Mouse (Mus musculus) midbrain, embryonic 12.5 days (tissue): ENCODE data around the gene Cmah. TPM values are rescaled to one million over a fixed set of nuclear protein-coding genes. Genes with fewer than 3 reads are reported as not detected.

Source experiments
- ATAC-seq: fragments of 200-750 bp; cut with Nextera tagmentation; 2 replicates; pipeline ENCODE4 v1.8.0; 2017; ENCODE audit warnings: low read depth, moderate TSS enrichment, moderate library complexity; ENCODE audit not compliant: low FRiP score
- H3K27ac ChIP-seq: fragments of 300-500 bp; sonication (generic); replicated peaks from 2 replicates; pipeline ENCODE4 v1.5.1; 2016; ENCODE audit warnings: mild to moderate bottlenecking
- H3K27me3 ChIP-seq: fragments of 300-500 bp; sonication (generic); 2 replicates; pipeline ENCODE4 v1.6.1; 2016; ENCODE audit warnings: mild to moderate bottlenecking
- H3K36me3 ChIP-seq: fragments of 300-500 bp; sonication (generic); 2 replicates; pipeline ENCODE4 v1.6.1; 2016
- H3K4me1 ChIP-seq: fragments of 300-500 bp; sonication (generic); 2 replicates; pipeline ENCODE4 v1.6.1; 2016
- H3K4me2 ChIP-seq: fragments of 300-500 bp; sonication (generic); replicated peaks from 2 replicates; pipeline ENCODE4 v1.6.1; 2016; ENCODE audit warnings: mild to moderate bottlenecking, moderate library complexity
- H3K4me3 ChIP-seq: fragments of 300-500 bp; sonication (generic); 2 replicates; pipeline ENCODE4 v1.5.1; 2016; ENCODE audit warnings: mild to moderate bottlenecking
- H3K9ac ChIP-seq: fragments of 300-500 bp; sonication (generic); replicated peaks from 2 replicates; pipeline ENCODE4 v1.6.1; 2016; ENCODE audit warnings: mild to moderate bottlenecking, moderate library complexity
- H3K9me3 ChIP-seq: fragments of 300-500 bp; sonication (generic); 2 replicates; pipeline ENCODE4 v1.6.1; 2016; ENCODE audit warnings: mild to moderate bottlenecking
- WGBS: fragments of 180-500 bp; shearing (Covaris S2); methylation state at CpG from one replicate; pipeline ENCODE4 v1.1.7; 2016; 5-methylcytosine and 5-hydroxymethylcytosine counted together
- polyA plus RNA-seq: library from polyadenylated mRNA; unstranded; fragments of >200 nt; fragmentation: Nextera tagmentation; extraction: Ambion mirVana; gene quantifications from 2 replicates; pipeline ENCODE4 v1.2.1, GENCODE M21; 2016

The Cmah gene
- polyA plus RNA-seq, 1 experiment from 2014 or later: 0.36 TPM

DNA sequence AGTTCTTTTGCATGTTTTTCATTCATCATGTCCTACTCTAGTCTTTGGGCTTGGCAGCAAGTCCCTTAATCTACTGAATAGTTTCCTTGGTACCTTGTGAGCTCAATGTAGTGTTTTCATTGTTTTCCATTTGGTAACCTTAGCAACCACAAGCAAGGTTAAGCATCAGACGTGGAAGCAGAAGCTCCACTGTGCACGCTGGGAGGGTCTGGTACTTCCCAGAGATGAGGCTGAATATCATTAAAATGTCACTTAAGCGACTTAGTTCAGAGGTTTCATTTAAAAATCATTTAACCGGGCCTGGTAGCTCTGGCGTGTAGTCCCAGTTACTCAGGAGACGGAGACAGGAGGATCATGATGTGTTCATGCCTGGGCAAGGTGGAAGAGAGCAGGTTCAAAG lies 5.9 kb upstream of the Cmah start:
- 56% methylated on average over 6 of the region's 6 CpGs for WGBS
- H3K27ac ChIP-seq: no peak overlapping the region
- 0 out of 2 replicates have a peak, but pooled peaks cover 3% of the 10 kb centered on the region for H3K4me1 ChIP-seq
- H3K9me3 ChIP-seq: no peaks in the 10 kb centered on the region
- no peaks in the 10 kb centered on the region for H3K27me3 ChIP-seq
- no peak overlapping the region for H3K4me3 ChIP-seq
- H3K9ac ChIP-seq: no peak overlapping the region
- H3K36me3 ChIP-seq: no peaks in the 10 kb centered on the region
- no peak overlapping the region for H3K4me2 ChIP-seq
- no peak for ATAC-seq

- Histone ChIP-seq H3K27ac (no peak overlapping the region), H3K36me3 (no peaks in the 10 kb centered on the region), H3K4me2 (no peak overlapping the region), H3K9me3 (no peaks in the 10 kb centered on the region), H3K9ac (no peak overlapping the region), H3K4me1 (no peaks in the 10 kb centered on the region), H3K27me3 (no peaks in the 10 kb centered on the region), H3K4me3 (no peak overlapping the region)
- WGBS: 89% methylated on average over 9 of the region's 9 CpGs
- no peak for ATAC-seq
These were observed 1.0 kb downstream of the Cmah start for GRCm38 (mm10) chr13:24328036-24328817.

DNA sequence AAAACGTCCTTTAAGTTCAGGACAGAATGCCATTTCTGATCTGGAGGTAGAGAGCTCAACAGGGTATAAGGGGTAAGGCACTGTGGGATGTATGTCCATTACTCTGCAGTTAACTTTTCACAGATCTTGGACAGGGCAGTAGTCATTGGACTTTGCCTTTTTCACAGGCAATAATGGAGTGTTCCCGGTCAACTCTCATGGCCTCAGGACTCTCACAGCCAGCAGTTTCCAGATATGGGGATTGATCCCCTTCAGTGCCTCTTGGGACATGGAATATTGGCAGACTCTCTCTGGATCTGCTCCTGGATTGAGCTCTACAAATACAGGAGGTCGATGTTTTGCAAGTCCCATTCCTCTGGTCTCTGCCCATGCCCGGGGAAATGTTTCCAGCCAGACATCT lies 2.9 kb downstream of the Cmah start:
- Histone ChIP-seq H3K9me3 (no peaks in the 10 kb centered on the region), H3K27me3 (no peaks in the 10 kb centered on the region), H3K4me3 (no peak overlapping the region), H3K9ac (no peak overlapping the region), H3K4me1 (no peaks in the 10 kb centered on the region), H3K27ac (no peak overlapping the region), H3K4me2 (no peak overlapping the region), H3K36me3 (no peaks in the 10 kb centered on the region)
- ATAC-seq: no peak
- WGBS: 77% methylated on average over 4 of the region's 4 CpGs

- no peaks in the 10 kb centered on the region for H3K36me3 ChIP-seq
- H3K27ac ChIP-seq: no peak overlapping the region
- no peak overlapping the region for H3K4me3 ChIP-seq
- ATAC-seq: no peak
- no peaks in the 10 kb centered on the region for H3K27me3 ChIP-seq
- H3K9me3 ChIP-seq: no peaks in the 10 kb centered on the region
- no peak overlapping the region for H3K4me2 ChIP-seq
- no peaks in the 10 kb centered on the region for H3K4me1 ChIP-seq
- WGBS: 79% methylated on average over 7 of the region's 7 CpGs
- no peak overlapping the region for H3K9ac ChIP-seq
These were observed 3.8 kb downstream of the Cmah start for GRCm38 (mm10) chr13:24330836-24331523.

- WGBS: 70% methylated on average over 3 of the region's 3 CpGs
- Histone ChIP-seq H3K27ac (no peak overlapping the region), H3K4me2 (no peak overlapping the region), H3K4me3 (no peak overlapping the region), H3K27me3 (no peaks in the 10 kb centered on the region), H3K36me3 (no peaks in the 10 kb centered on the region), H3K9ac (no peak overlapping the region), H3K9me3 (no peaks in the 10 kb centered on the region), H3K4me1 (no peaks in the 10 kb centered on the region)
- ATAC-seq: no peak
These were observed 5.3 kb downstream of the Cmah start for GRCm38 (mm10) chr13:24332537-24332936.

DNA sequence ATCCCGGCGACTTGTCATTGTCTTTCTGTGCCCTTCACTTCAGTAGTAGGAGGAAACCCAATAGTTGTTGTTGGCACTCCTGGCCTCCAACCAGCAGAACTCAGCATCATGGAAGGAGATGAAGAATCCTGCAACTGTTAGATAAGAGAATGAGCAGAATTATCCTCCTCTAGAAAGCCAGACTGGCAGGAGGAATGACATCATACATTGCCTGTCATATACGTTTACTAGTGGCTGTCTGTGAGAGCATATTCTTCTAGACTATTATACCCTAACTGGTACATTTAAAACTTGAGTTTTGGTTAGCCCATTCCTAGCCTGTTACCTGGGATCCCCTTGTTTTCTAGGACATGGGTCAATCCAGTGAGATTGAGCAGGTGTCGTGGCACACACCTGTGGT lies 9.6 kb downstream of the Cmah start:
- Histone ChIP-seq H3K9ac (no peak overlapping the region), H3K27ac (no peak overlapping the region), H3K4me2 (no peak overlapping the region), H3K4me1 (no peaks in the 10 kb centered on the region), H3K4me3 (no peak overlapping the region), H3K27me3 (no peaks in the 10 kb centered on the region), H3K9me3 (no peaks in the 10 kb centered on the region), H3K36me3 (no peaks in the 10 kb centered on the region)
- 85% methylated on average over 4 of the region's 4 CpGs for WGBS
- no peak for ATAC-seq

GRCm38 (mm10) chr13:24337874-24338273 lies 10.7 kb downstream of the Cmah start:
- Histone ChIP-seq H3K4me2 (no peak overlapping the region), H3K9ac (no peak overlapping the region), H3K9me3 (no peaks in the 10 kb centered on the region), H3K27ac (no peak overlapping the region), H3K4me1 (no peaks in the 10 kb centered on the region), H3K36me3 (no peaks in the 10 kb centered on the region), H3K4me3 (no peak overlapping the region), H3K27me3 (no peaks in the 10 kb centered on the region)
- no peak for ATAC-seq
- WGBS: 50% methylated on average over 3 of the region's 3 CpGs

DNA sequence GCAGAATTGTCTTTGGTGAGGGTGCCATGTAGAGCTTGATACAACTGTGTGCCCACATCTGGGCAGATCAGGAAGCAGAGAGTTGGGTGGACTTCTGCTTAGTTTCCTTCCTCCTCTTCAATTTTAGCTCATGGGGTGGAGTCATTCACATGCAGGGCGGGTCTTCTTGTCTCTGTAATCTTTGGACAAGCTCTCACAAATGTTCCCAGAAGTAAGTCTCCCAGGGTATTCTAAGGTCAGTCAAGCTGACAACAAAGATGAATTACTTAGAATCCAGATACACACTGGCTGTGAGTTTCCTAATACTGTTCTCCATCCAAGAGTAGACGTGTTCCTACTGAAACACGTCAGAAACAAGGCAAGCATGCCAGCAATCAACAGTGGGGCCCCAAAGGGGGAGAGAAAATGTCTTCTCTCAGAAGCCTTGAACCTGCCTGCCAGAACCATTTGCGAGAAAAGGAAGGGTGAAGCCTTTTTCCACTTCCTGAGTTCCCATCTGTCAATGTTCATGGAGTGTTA lies 11.2 kb downstream of the Cmah start:
- H3K9ac ChIP-seq: no peak overlapping the region
- H3K27ac ChIP-seq: no peak overlapping the region
- no peak overlapping the region for H3K4me3 ChIP-seq
- no peaks in the 10 kb centered on the region for H3K4me1 ChIP-seq
- H3K4me2 ChIP-seq: no peak overlapping the region
- no peak for ATAC-seq
- no peaks in the 10 kb centered on the region for H3K27me3 ChIP-seq
- H3K36me3 ChIP-seq: no peaks in the 10 kb centered on the region
- 85% methylated on average over 4 of the region's 4 CpGs for WGBS
- no peaks in the 10 kb centered on the region for H3K9me3 ChIP-seq

DNA sequence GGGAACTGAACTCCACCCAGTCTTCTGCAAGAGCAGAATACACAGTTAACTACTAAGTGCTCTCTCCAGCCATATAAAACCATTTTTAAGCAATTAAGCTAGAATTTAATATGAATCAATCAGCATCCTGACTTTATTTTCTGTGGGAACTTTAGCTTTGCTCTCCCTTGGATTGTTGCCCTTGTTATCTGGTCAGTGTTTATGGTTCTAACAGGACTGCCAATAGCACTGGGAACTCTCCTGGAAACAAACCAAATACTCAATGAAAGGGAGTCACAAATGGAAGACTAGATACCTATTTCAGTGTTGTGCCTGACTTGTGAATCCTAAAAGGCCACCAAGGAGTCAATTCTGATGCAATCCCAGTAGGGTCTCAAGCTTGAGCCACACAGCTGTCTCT lies 12.7 kb downstream of the Cmah start:
- no peak overlapping the region for H3K9ac ChIP-seq
- H3K27me3 ChIP-seq: no peaks in the 10 kb centered on the region
- no peak overlapping the region for H3K4me3 ChIP-seq
- no peak for ATAC-seq
- no peaks in the 10 kb centered on the region for H3K9me3 ChIP-seq
- no peak overlapping the region for H3K4me2 ChIP-seq
- no peaks in the 10 kb centered on the region for H3K36me3 ChIP-seq
- no peak overlapping the region for H3K27ac ChIP-seq
- H3K4me1 ChIP-seq: no peaks in the 10 kb centered on the region

- no peak overlapping the region for H3K4me3 ChIP-seq
These were observed 13.3 kb downstream of the Cmah start for GRCm38 (mm10) chr13:24340462-24340861.

DNA sequence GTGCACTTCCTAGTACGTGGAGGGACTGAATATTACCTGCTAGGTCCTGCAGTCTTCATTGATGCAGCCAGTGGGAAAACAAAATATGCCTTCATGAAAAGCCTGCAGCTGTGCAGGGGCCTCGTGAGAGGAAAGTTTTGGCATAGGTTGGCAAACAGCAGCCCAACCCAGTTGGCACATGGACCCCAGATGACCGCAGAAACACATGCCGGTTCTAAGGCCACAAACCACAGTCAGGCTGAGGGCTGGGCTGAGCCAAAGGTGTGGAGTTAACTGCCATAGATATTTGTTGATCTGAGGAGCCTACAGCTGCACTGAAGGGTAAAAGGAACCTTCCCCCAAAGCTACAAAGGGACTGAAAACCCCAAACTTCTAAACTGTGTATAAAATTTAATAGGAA lies 14.9 kb downstream of the Cmah start:
- no peaks in the 10 kb centered on the region for H3K36me3 ChIP-seq
- H3K4me2 ChIP-seq: no peak overlapping the region
- H3K9me3 ChIP-seq: no peaks in the 10 kb centered on the region
- H3K4me1 ChIP-seq: no peaks in the 10 kb centered on the region
- no peaks in the 10 kb centered on the region for H3K27me3 ChIP-seq
- no peak overlapping the region for H3K9ac ChIP-seq
- ATAC-seq: no peak
- H3K27ac ChIP-seq: no peak overlapping the region
- WGBS: 82% methylated on average over 4 of the region's 4 CpGs
- H3K4me3 ChIP-seq: no peak overlapping the region

More at GRCm38 (mm10) chr13:24340462-24340861, 13.3 kb downstream of the Cmah start:
- H3K9ac ChIP-seq: no peak overlapping the region
- no peak overlapping the region for H3K27ac ChIP-seq
- H3K4me2 ChIP-seq: no peak overlapping the region
- H3K9me3 ChIP-seq: no peaks in the 10 kb centered on the region
- no peaks in the 10 kb centered on the region for H3K27me3 ChIP-seq
- H3K4me1 ChIP-seq: no peaks in the 10 kb centered on the region
- H3K36me3 ChIP-seq: no peaks in the 10 kb centered on the region
- no peak for ATAC-seq
- 91% methylated on average over 6 of the region's 6 CpGs for WGBS

GRCm38 (mm10) chr13:24353004-24353403 lies 25.8 kb downstream of the Cmah start:
- Histone ChIP-seq H3K4me3 (no peak overlapping the region), H3K36me3 (no peaks in the 10 kb centered on the region), H3K4me2 (no peak overlapping the region), H3K27ac (no peak overlapping the region), H3K4me1 (no peaks in the 10 kb centered on the region), H3K27me3 (no peaks in the 10 kb centered on the region), H3K9ac (no peak overlapping the region), H3K9me3 (0 out of 2 replicates have a peak, but pooled peaks cover 3% of the 10 kb centered on the region)
- ATAC-seq: no peak
- WGBS: 92% methylated on average over 5 of the region's 5 CpGs
